Mouse (Mus musculus): ENCODE results near the gene Apol9a. TPM values are rescaled to one million over a fixed set of nuclear protein-coding genes. Genes with fewer than 3 reads are reported as not detected.

Apol9a gene
- 1 to 10 TPM in 1 of 2 experiments, not detected in 1; 1.3 TPM for total RNA-seq (2023)

GRCm38 (mm10) chr15:77411035-77411434 is at the start of gene Apol9a:
TSS of gene Apol9a (minus strand) at chr15:77411135.

GRCm38 (mm10) chr15:77447392-77447791 is 36.5 kb upstream of the Apol9a start, which contains the start of gene Apol7b:
TSS of gene Apol7b (minus strand) at chr15:77447492.

GRCm38 (mm10) chr15:77399027-77399426 is 11.9 kb downstream of the Apol9a start, which contains the start of gene Apol7a:
TSS of gene Apol7a (minus strand) at chr15:77399110.

Other genes with a start within 250 kb of the Apol9a start
- gene Rbfox2, start 104.1 kb downstream of the Apol9a start, total RNA-seq (2023): 1 to 10 TPM in 1 of 2 experiments, not detected in 1; 1.4 TPM
- gene Apol7a, start 12.0 kb downstream of the Apol9a start, total RNA-seq (2023): not detected
- 1 to 10 TPM; 2.4 to 3.2 TPM for gene Apol7b, start 36.4 kb upstream of the Apol9a start, total RNA-seq (2023)
- gene Apol10a, start 65.9 kb upstream of the Apol9a start, total RNA-seq (2023): not detected
- 1 to 10 TPM; 2.4 to 3.0 TPM for gene Apol11a, start 97.1 kb upstream of the Apol9a start, total RNA-seq (2023)
- gene Apol7c, start 122.2 kb upstream of the Apol9a start, total RNA-seq (2023): 1 to 10 TPM in 1 of 2 experiments, under 1 TPM in 1; 0.96 to 1.4 TPM
- not detected for gene 1700025B11Rik, start 150.8 kb upstream of the Apol9a start, total RNA-seq (2023)
- gene Apol10b, start 185.0 kb upstream of the Apol9a start, total RNA-seq (2023): 1 to 10 TPM; 1.6 to 3.2 TPM
- gene Gm36245, start 188.1 kb upstream of the Apol9a start, total RNA-seq (2023): not detected
- gene Apol11b, start 232.2 kb upstream of the Apol9a start, total RNA-seq (2023): 10 to 100 TPM in 1 of 2 experiments, 1 to 10 TPM in 1; 7.8 to 10.7 TPM

Data from T-cell, adult 66 days (primary cell).